Mouse (Mus musculus) testis, adult 2 months (tissue): ENCODE measurements around the gene Telo2. TPM values are rescaled to one million over a fixed set of nuclear protein-coding genes. Genes with fewer than 3 reads are reported as not detected.

ENCODE experiments used
- H3K27ac ChIP-seq: fragments of 200-500 bp; 2 replicates; pipeline ENCODE4 v1.5.1; 2012; ENCODE audit warnings: low read depth, low read length; ENCODE audit not compliant: control insufficient read depth, insufficient read depth
- H3K27me3 ChIP-seq: fragments of 200-500 bp; 2 replicates; pipeline ENCODE4 v1.6.1; 2012; ENCODE audit warnings: mild to moderate bottlenecking, low read length, moderate library complexity; ENCODE audit not compliant: control insufficient read depth, insufficient read depth
- H3K36me3 ChIP-seq: fragments of 200-500 bp; 2 replicates; pipeline ENCODE4 v1.6.1; 2012; ENCODE audit warnings: mild to moderate bottlenecking, low read length; ENCODE audit not compliant: control insufficient read depth, insufficient read depth
- H3K4me1 ChIP-seq: fragments of 200-500 bp; 2 replicates; pipeline ENCODE4 v1.6.1; 2012; ENCODE audit warnings: low read length; ENCODE audit not compliant: control insufficient read depth, insufficient read depth
- H3K4me3 ChIP-seq: fragments of 200-500 bp; 2 replicates; pipeline ENCODE4 v1.5.1; 2012; ENCODE audit warnings: low read depth, mild to moderate bottlenecking, low read length, moderate library complexity, mixed read lengths; ENCODE audit not compliant: control insufficient read depth
- CTCF ChIP-seq: fragments of 200-500 bp; IDR thresholded peaks from 2 replicates; pipeline ENCODE4 v1.5.1; 2012; ENCODE audit warnings: low read depth, mild to moderate bottlenecking, inconsistent platforms, low read length, moderate library complexity; ENCODE audit not compliant: control insufficient read depth, insufficient read depth, insufficient replicate concordance
- POLR2A ChIP-seq: fragments of 200-500 bp; IDR thresholded peaks from 2 replicates; pipeline ENCODE4 v1.6.1; 2012; ENCODE audit warnings: low read depth, mild to moderate bottlenecking, inconsistent platforms, low read length, moderate library complexity; ENCODE audit not compliant: control insufficient read depth
- polyA plus RNA-seq: library from polyadenylated mRNA; depleted of rRNA; stranded (reverse); fragments of >200 nt; gene quantifications from 2 replicates; pipeline ENCODE4 v1.2.3, GENCODE M21; 2012

Telo2 gene
- polyA plus RNA-seq, 1 experiment, result 5.4 TPM

- TF ChIP-seq CTCF (no peak; the same call in 1 of the 2 replicates), POLR2A (no peak)
- Histone ChIP-seq H3K27ac (no peak overlapping the region), H3K4me3 (no peak overlapping the region), H3K4me1 (peaks cover 4% of the 10 kb centered on the region; the same call in 1 of the 2 replicates), H3K27me3 (no peaks in the 10 kb centered on the region), H3K36me3 (no peaks in the 10 kb centered on the region; the same call in 1 of the 2 replicates)
Measured at GRCm38 (mm10) chr17:25084835-25085385, 30.9 kb downstream of the Telo2 start.

GRCm38 (mm10) chr17:25083444-25083931, 32.3 kb downstream of the Telo2 start, which contains the start of gene Tmem204:
Gene Tmem204 (minus strand): TSS chr17:25083591.
- H3K4me3 ChIP-seq, result no peak within 1 kb of the TSS
- H3K4me1 ChIP-seq, result peaks cover 4% of the 10 kb centered on the region; the same call in 1 of the 2 replicates
- no peaks in the 10 kb centered on the region; the same call in 1 of the 2 replicates for H3K36me3 ChIP-seq
- no peaks in the 10 kb centered on the region for H3K27me3 ChIP-seq
- no peak for TF ChIP-seq POLR2A
- peak; percentile 28; the same call in 1 of the 2 replicates for TF ChIP-seq CTCF
- peak within 1 kb of the TSS; percentile 68 for H3K27ac ChIP-seq

GRCm38 (mm10) chr17:25082887-25083286, 32.9 kb downstream of the Telo2 start:
- Histone ChIP-seq H3K36me3 (no peaks in the 10 kb centered on the region; the same call in 1 of the 2 replicates), H3K4me1 (peaks cover 4% of the 10 kb centered on the region; the same call in 1 of the 2 replicates), H3K27me3 (no peaks in the 10 kb centered on the region), H3K27ac (peak overlapping the region; percentile 49; the same call in 1 of the 2 replicates), H3K4me3 (no peak overlapping the region)
- no peak for TF ChIP-seq POLR2A
- TF ChIP-seq CTCF, result no peak

- TF ChIP-seq POLR2A (no peak), CTCF (no peak)
- Histone ChIP-seq H3K27ac (no peak overlapping the region; the same call in 1 of the 2 replicates), H3K4me3 (no peak overlapping the region), H3K27me3 (no peaks in the 10 kb centered on the region), H3K36me3 (no peaks in the 10 kb centered on the region; the same call in 1 of the 2 replicates), H3K4me1 (peaks cover 4% of the 10 kb centered on the region; the same call in 1 of the 2 replicates)
Measured at GRCm38 (mm10) chr17:25082081-25082847, 33.5 kb downstream of the Telo2 start.

GRCm38 (mm10) chr17:25080960-25081381, 34.8 kb downstream of the Telo2 start:
- H3K27ac ChIP-seq, result peak overlapping the region; percentile 41; the same call in 1 of the 2 replicates
- peak overlapping the region; percentile 3 for H3K4me3 ChIP-seq
- no peaks in the 10 kb centered on the region for H3K27me3 ChIP-seq
- H3K36me3 ChIP-seq, result no peaks in the 10 kb centered on the region
- H3K4me1 ChIP-seq, result no peaks in the 10 kb centered on the region
- TF ChIP-seq POLR2A (peak; percentile 31; the same call in 1 of the 2 replicates), CTCF (no peak)

- H3K4me3 ChIP-seq, result peak overlapping the region; percentile 3
- H3K27ac ChIP-seq, result peak overlapping the region; percentile 3; the same call in 1 of the 2 replicates
- TF ChIP-seq CTCF, result no peak
- no peak for TF ChIP-seq POLR2A
Measured at GRCm38 (mm10) chr17:25080210-25080609, 35.6 kb downstream of the Telo2 start.

More at GRCm38 (mm10) chr17:25080210-25080609, 35.6 kb downstream of the Telo2 start:
- H3K4me1 ChIP-seq, result no peaks in the 10 kb centered on the region
- no peaks in the 10 kb centered on the region for H3K27me3 ChIP-seq
- H3K36me3 ChIP-seq, result no peaks in the 10 kb centered on the region
